Mouse (Mus musculus): ENCODE measurements around the gene Tmed2. TPM values are rescaled to one million over a fixed set of nuclear protein-coding genes. Genes with fewer than 3 reads are reported as not detected.

The Tmed2 gene
- 180 and 193 TPM in 2 replicates for polyA plus RNA-seq (2012)

DNA sequence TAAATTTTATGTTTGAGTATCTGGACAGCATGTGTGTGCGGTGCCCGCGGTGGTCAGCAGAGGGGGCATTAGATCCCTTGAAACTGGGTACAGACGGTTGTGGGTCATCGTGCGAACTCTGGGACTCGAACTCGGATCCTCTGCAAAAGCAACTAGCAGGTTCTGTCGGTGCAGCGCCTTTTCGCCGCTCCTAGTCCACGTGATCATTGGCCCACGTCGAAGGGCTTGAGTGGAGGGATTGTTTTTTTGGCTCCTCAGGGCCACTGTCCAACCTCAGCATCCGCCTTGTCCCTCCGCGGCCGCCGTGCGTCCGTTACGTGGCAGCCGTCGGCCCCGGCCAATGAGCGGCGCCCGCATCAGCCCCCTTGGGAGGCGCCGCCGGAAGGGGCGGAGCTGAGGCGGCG, at the start of gene Tmed2:
Gene Tmed2, plus strand, starts transcription at position 313 of the 404 bp plus-strand sequence.

DNA sequence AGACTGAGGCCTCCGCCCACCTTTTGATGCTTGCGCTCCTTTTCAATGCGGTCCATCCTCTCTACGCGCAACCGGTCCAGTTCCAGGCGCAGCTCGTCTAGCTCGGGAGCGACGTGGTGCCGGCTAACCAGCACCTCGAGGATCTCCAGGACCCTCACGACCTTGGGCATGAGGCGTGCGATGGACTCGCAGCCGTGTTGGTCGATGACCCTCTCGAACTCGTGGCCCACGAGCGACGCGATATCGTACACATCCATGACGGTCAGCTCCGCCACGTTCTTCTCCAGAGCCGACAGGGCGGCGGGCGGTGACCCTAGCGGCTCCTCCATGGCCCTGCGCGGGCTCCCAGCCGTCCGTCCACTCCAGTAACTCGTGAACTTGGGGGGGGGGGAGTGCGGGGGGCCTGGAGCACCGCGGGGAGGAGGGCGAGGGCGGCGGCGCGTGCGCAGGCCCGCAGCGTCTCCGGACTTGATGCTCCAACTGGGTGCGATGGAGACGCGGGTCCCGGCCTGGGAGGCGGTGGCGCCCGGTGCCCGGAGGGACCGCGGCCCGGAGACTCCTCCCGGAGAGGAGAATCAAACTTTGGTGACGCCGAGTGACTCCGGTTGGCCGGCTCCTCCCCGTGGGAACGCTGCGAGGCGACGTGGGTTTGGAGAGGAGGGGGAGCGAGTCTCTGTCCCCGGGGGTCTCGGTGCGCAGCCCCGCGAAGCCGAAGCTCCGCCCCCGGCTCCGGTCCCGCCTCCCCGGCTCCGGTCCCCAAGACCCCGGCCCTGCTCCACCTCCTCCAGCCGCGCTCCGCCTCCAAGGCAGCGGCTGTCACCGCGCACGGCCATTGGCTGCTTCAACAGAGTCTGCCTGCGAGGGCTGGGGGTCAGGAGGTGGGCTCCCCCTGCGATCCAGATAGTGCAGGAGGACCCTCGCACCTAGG, 9.6 kb upstream of the Tmed2 start, which contains the start of gene Rilpl1:
Gene Rilpl1, minus strand, starts transcription at position 737 of the 928 bp plus-strand sequence.

DNA sequence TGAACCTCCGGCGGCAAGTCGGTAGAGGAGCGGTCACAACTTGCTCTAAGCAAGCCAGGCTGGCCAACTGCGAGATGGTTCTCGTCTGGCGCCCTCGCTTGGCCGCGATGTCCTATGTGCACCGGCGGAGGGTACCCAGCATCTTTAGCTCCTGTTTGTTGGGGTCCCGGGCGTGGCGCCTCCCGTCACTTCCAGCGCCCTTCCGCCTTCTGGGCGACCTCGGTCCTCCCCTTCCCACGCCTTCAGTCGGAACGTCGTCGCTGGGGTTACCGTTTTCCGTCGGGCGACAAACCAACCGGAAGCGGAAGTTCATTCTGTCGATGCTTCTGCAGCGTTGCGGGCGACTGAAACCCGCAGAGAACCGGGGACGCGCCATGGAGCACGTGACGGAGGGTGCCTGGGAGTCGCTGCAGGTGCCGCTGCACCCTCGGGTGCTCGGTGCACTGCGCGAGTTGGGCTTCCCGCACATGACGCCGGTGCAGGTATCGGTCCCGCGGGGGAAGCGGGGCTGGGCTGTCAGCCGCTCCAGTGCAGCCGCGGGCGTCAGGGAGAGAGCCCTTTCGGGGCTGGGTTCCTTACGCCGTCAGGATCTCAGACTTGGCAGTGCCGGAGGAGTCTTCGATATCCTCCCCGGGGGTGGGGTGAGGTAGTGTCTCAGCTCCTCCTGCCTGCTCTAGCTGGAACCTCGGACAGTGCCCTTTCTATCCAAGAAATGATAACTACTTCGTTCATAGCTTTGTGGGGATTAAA, 12.2 kb downstream of the Tmed2 start, which contains the start of gene Ddx55:
Gene Ddx55, plus strand, starts transcription at position 307 of the 750 bp plus-strand sequence.

DNA sequence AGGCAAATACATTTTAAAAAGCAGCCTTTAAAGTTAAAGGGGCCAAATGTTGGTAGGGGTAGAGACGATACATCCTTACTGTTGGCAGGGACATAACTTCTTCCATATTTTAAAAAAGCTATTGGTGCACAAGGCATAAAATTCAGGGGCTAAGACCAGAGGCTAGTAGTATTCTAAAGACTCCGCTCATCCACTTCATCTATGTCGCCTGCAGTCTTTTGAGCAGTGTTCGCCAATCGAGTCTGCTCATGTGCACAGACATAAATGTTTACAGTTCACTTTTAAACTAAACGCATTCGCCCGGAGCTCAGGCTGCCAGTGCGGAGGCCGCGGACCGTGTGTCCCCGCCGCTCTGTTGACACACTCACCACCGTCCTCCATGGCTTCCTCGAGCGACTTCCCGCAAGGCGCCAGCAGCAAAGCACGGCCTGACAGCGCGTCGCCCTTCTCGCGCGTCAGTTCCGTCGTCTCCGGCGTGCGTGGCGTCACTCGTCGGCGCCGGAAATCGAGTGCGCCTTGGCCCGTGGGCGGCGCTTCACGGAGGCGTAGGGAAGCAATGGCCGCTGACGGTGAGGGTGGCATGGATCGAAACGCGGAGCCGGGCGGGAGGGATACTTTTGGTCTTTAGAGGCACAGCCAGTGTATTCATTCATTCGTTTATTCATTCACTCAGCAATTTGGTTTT, 38.3 kb downstream of the Tmed2 start, which contains the start of the genes Eif2b1 and Gtf2h3:
Gene Eif2b1, minus strand, starts transcription at position 499 of the 685 bp plus-strand sequence.
Gene Gtf2h3, plus strand, starts transcription at position 508 of the 685 bp plus-strand sequence.

Other genes starting within 250 kb of the Tmed2 start
- gene Mphosph9, start 212.7 kb upstream of the Tmed2 start, polyA plus RNA-seq (2012), result 2.7 and 3.5 TPM in 2 replicates
- 5.5 and 6.2 TPM in 2 replicates for gene 2810006K23Rik, start 212.6 kb upstream of the Tmed2 start, polyA plus RNA-seq (2012)
- 205 and 224 TPM in 2 replicates for gene Cdk2ap1, start 177.6 kb upstream of the Tmed2 start, polyA plus RNA-seq (2012)
- gene Sbno1, start 114.7 kb upstream of the Tmed2 start, polyA plus RNA-seq (2012), result 10.8 and 18.2 TPM in 2 replicates
- 247 and 284 TPM in 2 replicates for gene Kmt5a, start 100.8 kb upstream of the Tmed2 start, polyA plus RNA-seq (2012)
- 93.7 and 113 TPM in 2 replicates for gene Rilpl2, start 62.3 kb upstream of the Tmed2 start, polyA plus RNA-seq (2012)
- gene Snrnp35, start 57.6 kb upstream of the Tmed2 start, polyA plus RNA-seq (2012), result 18.1 and 20.6 TPM in 2 replicates
- gene Rilpl1, start 9.3 kb upstream of the Tmed2 start, polyA plus RNA-seq (2012), result 3.4 TPM in 2 replicates
- gene Ddx55, start 12.2 kb downstream of the Tmed2 start, polyA plus RNA-seq (2012), result 19.5 and 23.3 TPM in 2 replicates
- 7.8 and 9.1 TPM in 2 replicates for gene Eif2b1, start 38.4 kb downstream of the Tmed2 start, polyA plus RNA-seq (2012)
- 1.4 and 2.4 TPM in 2 replicates for gene Gtf2h3, start 38.4 kb downstream of the Tmed2 start, polyA plus RNA-seq (2012)
- gene Atp6v0a2, start 87.9 kb downstream of the Tmed2 start, polyA plus RNA-seq (2012), result 10.7 and 11.8 TPM in 2 replicates
- gene Dnah10, start 184.4 kb downstream of the Tmed2 start, polyA plus RNA-seq (2012), result 0.01 TPM in 1 of 2 replicates, not detected in the other

Measured in megakaryocyte-erythroid progenitor cell, adult 5 weeks (primary cell).